Mouse (Mus musculus) kidney, adult 9 months (tissue): ENCODE measurements around the gene Smoc1.

Source experiments
- DNase-seq: peaks from one replicate; pipeline ENCODE4 v3.0.0; 2022

Gene Smoc1

GRCm38 (mm10) chr12:81173893-81174292 lies 147.3 kb downstream of the Smoc1 start:
- no peak for DNase-seq

DNA sequence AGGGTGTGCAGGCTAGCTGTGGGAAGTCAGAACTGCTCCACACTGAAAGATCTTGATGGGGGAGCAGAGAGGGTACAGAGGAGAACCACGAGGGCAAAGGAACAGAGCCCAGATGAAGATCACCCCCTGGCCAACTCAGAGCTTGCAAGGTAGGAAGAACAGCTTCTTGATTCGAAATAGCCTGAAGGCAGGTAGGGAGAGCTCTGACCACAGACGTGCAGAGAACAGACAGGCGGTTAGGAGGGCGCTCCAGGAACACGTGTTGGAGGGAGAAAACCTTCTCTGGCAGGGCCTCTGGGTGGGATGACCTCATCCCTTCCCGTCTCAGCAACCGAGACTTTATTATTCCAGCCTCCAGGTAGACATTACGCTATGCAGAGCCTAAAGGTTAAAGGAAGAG lies 148.6 kb downstream of the Smoc1 start:
- DNase-seq = no peak

DNA sequence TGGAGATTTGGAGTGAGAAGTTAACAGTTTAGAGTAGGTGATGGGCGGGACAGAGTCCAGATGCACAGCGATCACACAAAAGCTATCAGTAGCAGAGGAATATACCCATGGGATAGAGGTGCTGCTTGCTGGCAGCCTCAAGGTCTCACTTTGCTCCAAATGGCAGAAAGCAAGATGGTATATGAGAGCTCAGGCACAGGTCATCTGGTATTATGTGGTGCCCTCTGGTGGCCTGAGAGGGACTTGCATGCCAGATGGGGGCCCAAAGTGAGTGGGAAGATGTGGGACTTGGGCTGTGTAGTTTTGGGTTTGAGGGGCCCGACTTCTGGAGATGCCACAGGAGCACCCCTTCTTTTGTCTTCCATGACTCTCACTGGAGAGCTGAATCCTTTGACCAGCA lies 155.5 kb downstream of the Smoc1 start:
- peak; percentile 56 for DNase-seq

DNA sequence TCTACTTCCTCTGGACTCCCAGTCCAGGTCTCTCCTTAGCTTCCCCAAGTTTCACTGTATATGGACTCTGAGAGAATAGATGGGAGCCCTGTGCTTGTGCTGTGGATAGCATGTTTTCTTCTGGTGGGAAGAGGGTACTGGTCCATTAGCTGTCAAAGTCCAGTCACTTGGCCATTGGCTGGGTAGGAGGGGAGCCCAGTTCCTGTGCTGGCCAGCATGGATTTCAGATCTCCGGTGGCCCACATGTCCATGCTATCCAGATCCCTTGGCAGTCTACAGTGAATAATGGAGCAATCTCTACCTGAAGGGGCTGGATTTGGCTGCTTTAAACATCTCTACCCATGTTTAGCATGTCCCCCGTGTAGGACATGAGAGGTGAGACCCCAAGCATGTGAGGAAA lies 158.4 kb downstream of the Smoc1 start:
- DNase-seq = no peak

GRCm38 (mm10) chr12:81186081-81186480 lies 159.5 kb downstream of the Smoc1 start:
- DNase-seq = no peak

GRCm38 (mm10) chr12:81186668-81187067 lies 160.1 kb downstream of the Smoc1 start:
- DNase-seq = peak; percentile 6

DNA sequence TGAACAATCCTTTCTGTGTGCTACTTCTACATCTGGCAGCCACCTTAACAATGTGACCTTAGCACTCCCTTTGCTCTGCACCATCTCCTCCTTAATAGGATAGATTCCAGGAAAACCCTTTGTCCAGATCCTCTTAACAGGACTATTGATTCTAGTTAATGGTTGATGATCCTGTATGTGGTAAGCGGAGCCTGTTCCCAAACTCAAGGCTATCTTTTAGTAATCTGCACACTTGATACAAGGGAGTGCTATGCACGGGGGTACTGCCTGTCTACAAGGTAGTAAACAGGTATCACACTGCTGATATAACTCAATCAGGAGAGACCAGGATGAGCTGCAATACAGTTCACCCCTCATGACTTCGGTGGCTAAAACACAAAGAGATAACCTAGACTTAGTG lies 161.8 kb downstream of the Smoc1 start:
- peak; percentile 20 for DNase-seq

DNA sequence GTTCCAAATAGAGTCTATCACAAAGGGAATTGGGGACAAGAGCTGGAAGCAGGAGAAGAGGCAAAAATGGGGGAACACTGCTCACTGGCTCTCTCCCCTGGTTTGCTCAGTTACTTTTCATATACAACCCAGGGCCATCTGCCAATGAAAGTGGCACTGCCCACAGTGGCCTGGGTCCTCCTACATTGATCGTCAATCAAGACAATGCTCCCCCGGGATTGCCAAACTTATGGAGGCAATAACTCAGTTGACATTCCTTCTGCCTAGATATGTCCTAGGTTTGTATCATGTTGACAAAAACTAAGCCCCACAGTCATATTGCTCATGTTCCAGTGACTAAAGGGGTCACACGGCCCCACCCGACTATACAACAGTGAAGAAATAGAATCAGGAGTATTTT lies 162.4 kb downstream of the Smoc1 start:
- DNase-seq = no peak

- peak; percentile 53 for DNase-seq
Measured at GRCm38 (mm10) chr12:81189636-81190035, 163.0 kb downstream of the Smoc1 start.

DNA sequence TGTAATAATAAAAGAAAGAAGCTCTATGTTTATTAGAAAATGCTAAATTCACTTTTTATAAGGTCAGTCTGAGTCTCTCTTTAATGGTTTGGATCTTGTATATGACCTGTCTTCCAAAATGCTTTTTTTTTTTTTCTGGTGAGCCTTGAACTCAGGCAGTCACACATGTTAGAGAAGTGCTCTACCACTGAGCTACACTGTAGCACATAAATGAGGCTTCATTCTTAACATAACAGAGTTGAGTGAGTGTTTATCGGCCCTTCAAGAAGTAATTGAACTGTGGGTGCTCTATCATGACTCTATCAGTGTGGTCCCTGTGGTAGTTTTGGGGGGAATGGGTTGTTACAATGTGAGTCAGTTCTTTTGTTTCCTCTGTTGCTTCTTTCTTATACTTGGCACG lies 167.4 kb downstream of the Smoc1 start:
- no peak for DNase-seq

DNA sequence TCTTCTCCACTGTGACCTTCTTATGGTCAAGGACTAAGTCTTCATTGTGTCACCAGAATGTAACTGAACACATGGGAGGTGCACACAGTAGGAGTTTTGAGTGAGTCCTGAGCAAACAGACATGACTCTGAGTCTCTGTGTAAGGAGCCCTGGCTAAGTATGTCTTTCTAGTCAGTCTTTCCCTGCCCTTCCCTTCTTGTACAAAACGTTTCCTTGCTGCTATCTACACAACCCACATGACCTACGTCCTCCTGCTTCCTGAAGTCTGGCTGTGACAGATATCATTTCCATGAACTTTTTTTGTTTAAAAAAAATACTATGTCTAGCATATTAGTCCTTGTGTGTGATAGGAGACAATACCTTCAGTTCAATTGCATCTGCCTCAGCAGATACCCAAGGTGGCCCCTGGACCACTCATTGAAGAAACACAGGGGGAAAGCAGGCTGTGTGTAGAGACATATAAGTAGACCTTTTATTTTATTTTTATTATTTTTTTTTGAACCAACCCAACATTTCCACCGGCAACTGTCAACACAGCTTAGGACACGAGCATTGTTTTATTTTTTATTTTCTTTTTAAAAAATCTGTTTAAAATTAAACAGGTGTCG lies 171.0 kb downstream of the Smoc1 start:
- DNase-seq = no peak

GRCm38 (mm10) chr12:81199280-81199955 lies 172.8 kb downstream of the Smoc1 start:
- DNase-seq = peak; percentile 42

DNA sequence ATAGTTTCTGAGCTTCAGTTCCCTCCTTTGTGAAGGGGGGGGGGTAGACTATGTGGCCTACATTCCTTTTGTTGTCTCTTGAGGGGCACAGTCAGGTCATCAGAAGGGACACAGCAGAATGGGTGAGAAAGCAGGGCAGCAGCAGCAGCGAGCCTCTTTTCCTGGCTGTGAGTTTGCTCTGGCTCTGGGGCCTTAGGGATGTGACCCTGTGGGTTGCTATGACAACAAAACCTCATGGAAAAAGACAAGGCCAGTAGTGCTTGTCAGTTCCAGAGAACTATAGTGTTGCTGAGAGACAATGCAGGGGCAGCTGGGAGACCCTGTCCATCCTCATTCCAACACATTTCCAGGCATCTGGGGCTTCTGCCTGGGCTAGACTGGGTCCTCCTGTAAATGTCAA lies 176.6 kb downstream of the Smoc1 start:
- DNase-seq = no peak

GRCm38 (mm10) chr12:81205619-81206560 lies 179.3 kb downstream of the Smoc1 start:
- DNase-seq = no peak

GRCm38 (mm10) chr12:81208559-81208958 lies 182.0 kb downstream of the Smoc1 start:
- no peak for DNase-seq

DNA sequence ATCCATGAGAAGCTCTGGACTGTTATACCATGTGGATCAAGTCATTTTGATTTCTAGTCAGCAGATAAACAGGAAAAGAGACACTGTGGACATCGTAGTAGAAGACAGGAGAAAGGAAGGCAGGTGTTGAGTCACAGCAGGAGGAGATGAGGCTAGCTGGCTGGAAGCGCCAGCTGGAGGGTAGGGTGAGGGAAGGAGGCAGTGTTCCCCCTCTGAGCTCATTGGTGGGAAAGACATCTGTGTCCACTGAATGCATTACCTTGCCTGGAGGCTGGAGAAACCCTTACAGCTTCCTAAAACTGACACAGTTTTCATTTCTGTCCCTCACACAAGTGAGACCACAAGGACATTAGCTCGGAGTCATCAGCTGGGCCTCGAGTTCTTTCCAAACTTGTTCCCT lies 192.7 kb downstream of the Smoc1 start:
- no peak for DNase-seq

- DNase-seq = no peak
Measured at GRCm38 (mm10) chr12:81223276-81223675, 196.7 kb downstream of the Smoc1 start.

GRCm38 (mm10) chr12:81224843-81225242 lies 198.2 kb downstream of the Smoc1 start:
- no peak for DNase-seq

DNA sequence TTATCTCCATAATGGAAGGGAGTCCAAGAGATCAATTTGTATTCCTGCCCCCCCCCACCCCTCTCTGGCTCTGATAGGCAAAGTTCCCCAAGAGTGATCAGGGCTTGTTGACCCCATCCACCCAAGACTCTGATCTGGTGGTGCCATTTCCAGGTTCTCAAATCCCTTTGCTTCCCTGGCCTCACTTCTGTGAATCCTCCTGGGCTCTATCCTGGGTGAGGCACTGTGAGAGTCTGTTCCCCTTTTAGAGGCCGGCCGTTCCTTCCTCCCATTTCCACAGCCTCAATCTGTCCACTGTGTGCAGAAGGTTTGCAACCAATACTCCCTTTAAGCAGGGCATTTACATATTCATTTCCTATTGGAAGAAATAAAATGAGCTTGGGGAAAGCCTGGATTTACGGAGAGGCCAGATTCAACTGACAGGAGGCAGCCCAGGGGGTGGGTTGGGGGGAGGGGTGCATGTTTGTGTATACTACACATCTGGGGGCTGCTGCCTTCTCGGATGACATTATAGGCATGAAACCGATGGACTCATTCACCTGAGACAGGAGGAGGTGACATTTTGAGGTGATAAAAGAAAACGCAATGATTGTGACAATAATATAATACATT lies 199.5 kb downstream of the Smoc1 start:
- DNase-seq = no peak

GRCm38 (mm10) chr12:81226590-81226989 lies 200.0 kb downstream of the Smoc1 start:
- DNase-seq = no peak

GRCm38 (mm10) chr12:81227767-81228460 lies 201.3 kb downstream of the Smoc1 start:
- DNase-seq = no peak

DNA sequence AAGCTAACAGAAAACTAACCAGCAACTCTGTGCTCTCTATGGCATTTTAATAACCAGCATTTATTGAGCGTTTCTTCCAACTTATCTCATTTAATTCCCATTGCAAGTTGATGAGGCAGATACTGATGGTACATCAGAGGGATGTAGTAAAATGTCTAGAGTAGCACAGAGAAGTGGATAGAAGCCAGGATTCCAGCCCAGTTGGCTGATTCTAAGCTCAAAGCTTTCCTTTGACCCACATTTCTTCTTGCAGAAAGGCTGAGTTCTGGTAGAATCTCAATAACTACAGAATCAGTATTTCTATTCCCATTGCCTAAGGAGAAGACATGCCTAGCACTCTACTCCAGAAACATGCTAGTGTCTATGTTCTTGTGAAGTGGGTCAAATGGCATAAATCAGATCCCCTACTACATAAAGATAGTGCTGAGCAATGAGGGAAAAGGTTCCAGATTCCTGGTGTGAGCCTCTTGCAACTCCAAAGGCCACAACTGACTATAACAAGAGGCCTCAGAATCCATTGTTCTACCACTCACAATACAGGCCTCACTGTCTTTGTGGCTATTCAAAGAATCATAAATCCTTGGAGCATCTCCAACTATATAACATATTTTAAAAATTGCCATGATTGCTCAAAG lies 207.3 kb downstream of the Smoc1 start:
- DNase-seq = no peak
